Mouse (Mus musculus) embryonic facial prominence, embryonic 11.5 days (tissue): ENCODE data around the gene Man2a2. TPM values are rescaled to one million over a fixed set of nuclear protein-coding genes. Genes with fewer than 3 reads are reported as not detected.

ENCODE experiments used
- ATAC-seq: fragments of 200-750 bp; cut with Nextera tagmentation; replicated peaks from 2 replicates; pipeline ENCODE4 v1.8.0; 2017; ENCODE audit warnings: low read depth; ENCODE audit not compliant: insufficient number of reproducible peaks, low FRiP score, low TSS enrichment
- DNase-seq: peaks from one replicate; pipeline ENCODE4 v3.0.0-alpha.2; 2015; ENCODE audit warnings: low spot score
- H3K27ac ChIP-seq: fragments of 300-500 bp; sonication (generic); replicated peaks from 2 replicates; pipeline ENCODE4 v1.5.1; 2014; ENCODE audit warnings: mild to moderate bottlenecking, low read depth, low read length, control low read depth
- H3K27me3 ChIP-seq: fragments of 300-500 bp; sonication (generic); 2 replicates; pipeline ENCODE4 v1.6.1; 2014; ENCODE audit warnings: mild to moderate bottlenecking, low read length, moderate library complexity, mixed read lengths; ENCODE audit not compliant: control insufficient read depth, insufficient read depth
- H3K36me3 ChIP-seq: fragments of 300-500 bp; sonication (generic); replicated peaks from 2 replicates; pipeline ENCODE4 v1.6.1; 2014; ENCODE audit warnings: low read depth, mild to moderate bottlenecking, low read length, moderate library complexity, mixed read lengths; ENCODE audit not compliant: control insufficient read depth, insufficient read depth
- H3K4me1 ChIP-seq: fragments of 300-500 bp; sonication (generic); 2 replicates; pipeline ENCODE4 v1.6.1; 2014; ENCODE audit warnings: low read length, mixed read lengths; ENCODE audit not compliant: control insufficient read depth, insufficient read depth
- H3K4me2 ChIP-seq: fragments of 300-500 bp; sonication (generic); 2 replicates; pipeline ENCODE4 v1.6.1; 2014; ENCODE audit warnings: low read depth, mild to moderate bottlenecking, control low read depth, low read length, moderate library complexity
- H3K4me3 ChIP-seq: fragments of 300-500 bp; sonication (generic); 2 replicates; pipeline ENCODE4 v1.5.1; 2014; ENCODE audit warnings: low read depth, low read length, control low read depth
- H3K9ac ChIP-seq: fragments of 300-500 bp; sonication (generic); replicated peaks from 2 replicates; pipeline ENCODE4 v1.6.1; 2014; ENCODE audit warnings: mild to moderate bottlenecking, control low read depth, low read length
- H3K9me3 ChIP-seq: fragments of 300-500 bp; sonication (generic); replicated peaks from 2 replicates; pipeline ENCODE4 v1.6.1; 2016; ENCODE audit warnings: mild to moderate bottlenecking, low read length, inconsistent platforms, mixed read lengths; ENCODE audit not compliant: control insufficient read depth
- WGBS: fragments of 180-500 bp; shearing (Covaris S2); extraction: QIAGEN DNeasy Blood & Tissue Kit; methylation state at CpG from one replicate; pipeline ENCODE4 v1.1.7; 2014; 5-methylcytosine and 5-hydroxymethylcytosine counted together
- polyA plus RNA-seq: library from polyadenylated mRNA; unstranded; fragments of >200 nt; fragmentation: Nextera tagmentation; extraction: Ambion mirVana; gene quantifications from 2 replicates; pipeline ENCODE4 v1.2.1, GENCODE M21; 2014

Gene Man2a2
- polyA plus RNA-seq, 1 experiment from 2014 or later = 6.6 TPM

GRCm38 (mm10) chr7:80324043-80324815 is 46.9 kb downstream of the Man2a2 start, which contains the start of gene Rccd1:
Gene Rccd1, minus strand, starts transcription at chr7:80324454.
- DNase-seq (peak; percentile 96), ATAC-seq (peak; percentile 98)
- H3K4me2 ChIP-seq = peak within 1 kb of the TSS; percentile 69
- peak within 1 kb of the TSS; percentile 74 for H3K9ac ChIP-seq
- H3K9me3 ChIP-seq = no peaks in the 10 kb centered on the region
- peak within 1 kb of the TSS; percentile 60 for H3K4me3 ChIP-seq
- H3K4me1 ChIP-seq = no peaks in the 10 kb centered on the region
- peak within 1 kb of the TSS; percentile 59; the same call in 1 of the 2 replicates for H3K27ac ChIP-seq
- WGBS = 3% methylated on average over 38 of the region's 38 CpGs
- H3K27me3 ChIP-seq = no peaks in the 10 kb centered on the region
- peaks cover 6% of the 10 kb centered on the region for H3K36me3 ChIP-seq

GRCm38 (mm10) chr7:80323336-80323735 is 47.8 kb downstream of the Man2a2 start:
- Histone ChIP-seq H3K36me3 (peaks cover 6% of the 10 kb centered on the region), H3K27ac (no peak overlapping the region), H3K27me3 (no peaks in the 10 kb centered on the region), H3K9me3 (no peaks in the 10 kb centered on the region), H3K4me2 (peak overlapping the region; percentile 69), H3K4me1 (no peaks in the 10 kb centered on the region), H3K9ac (peak overlapping the region; percentile 74), H3K4me3 (peak overlapping the region; percentile 60)
- 24% methylated on average over 8 of the region's 8 CpGs for WGBS
- no peak for ATAC-seq
- no peak for DNase-seq

- H3K4me3 ChIP-seq = no peak overlapping the region
- H3K27ac ChIP-seq = no peak overlapping the region
- 80% methylated on average over 19 of the region's 19 CpGs for WGBS
- DNase-seq (no peak), ATAC-seq (no peak)
- H3K36me3 ChIP-seq = no peaks in the 10 kb centered on the region; the same call in none of the 2 replicates
- no peak overlapping the region for H3K9ac ChIP-seq
- no peaks in the 10 kb centered on the region for H3K9me3 ChIP-seq
- no peak overlapping the region for H3K4me2 ChIP-seq
- no peaks in the 10 kb centered on the region for H3K27me3 ChIP-seq
- H3K4me1 ChIP-seq = no peaks in the 10 kb centered on the region
Observed at GRCm38 (mm10) chr7:80319846-80320496, 51.2 kb downstream of the Man2a2 start.

- Histone ChIP-seq H3K4me3 (no peak overlapping the region), H3K4me2 (no peak overlapping the region), H3K9ac (no peak overlapping the region), H3K27me3 (no peaks in the 10 kb centered on the region), H3K4me1 (no peaks in the 10 kb centered on the region), H3K36me3 (peaks cover 7% of the 10 kb centered on the region), H3K9me3 (no peaks in the 10 kb centered on the region), H3K27ac (0 out of 2 replicates have a peak overlapping the region, but pooled peaks have one; percentile 13)
- DNase-seq (no peak), ATAC-seq (no peak)
- 96% methylated on average over 4 of the region's 4 CpGs for WGBS
Observed at GRCm38 (mm10) chr7:80318670-80319069, 52.5 kb downstream of the Man2a2 start.

GRCm38 (mm10) chr7:80317439-80318115 is 53.6 kb downstream of the Man2a2 start:
- H3K36me3 ChIP-seq = peaks cover 7% of the 10 kb centered on the region
- H3K27ac ChIP-seq = no peak overlapping the region
- H3K4me2 ChIP-seq = no peak overlapping the region
- no peak overlapping the region for H3K4me3 ChIP-seq
- ATAC-seq (no peak), DNase-seq (no peak)
- H3K27me3 ChIP-seq = no peaks in the 10 kb centered on the region
- WGBS = 87% methylated on average over 1 of the region's 1 CpGs
- H3K9ac ChIP-seq = no peak overlapping the region
- H3K9me3 ChIP-seq = no peaks in the 10 kb centered on the region
- H3K4me1 ChIP-seq = no peaks in the 10 kb centered on the region

- DNase-seq (no peak), ATAC-seq (no peak)
- no peak overlapping the region for H3K4me3 ChIP-seq
- no peaks in the 10 kb centered on the region for H3K27me3 ChIP-seq
- H3K4me2 ChIP-seq = no peak overlapping the region
- no peak overlapping the region for H3K27ac ChIP-seq
- no peaks in the 10 kb centered on the region for H3K9me3 ChIP-seq
- no peaks in the 10 kb centered on the region for H3K4me1 ChIP-seq
- 83% methylated on average over 2 of the region's 2 CpGs for WGBS
- H3K36me3 ChIP-seq = peaks cover 7% of the 10 kb centered on the region
- no peak overlapping the region for H3K9ac ChIP-seq
Observed at GRCm38 (mm10) chr7:80315733-80316132, 55.4 kb downstream of the Man2a2 start.

- Histone ChIP-seq H3K9me3 (no peaks in the 10 kb centered on the region), H3K4me1 (no peaks in the 10 kb centered on the region), H3K9ac (no peak overlapping the region), H3K36me3 (peaks cover 7% of the 10 kb centered on the region), H3K27ac (no peak overlapping the region), H3K27me3 (no peaks in the 10 kb centered on the region), H3K4me2 (no peak overlapping the region), H3K4me3 (no peak overlapping the region)
- WGBS = 88% methylated on average over 7 of the region's 7 CpGs
- DNase-seq = no peak
- ATAC-seq = no peak
Observed at GRCm38 (mm10) chr7:80310771-80311170, 60.4 kb downstream of the Man2a2 start.
